Mouse (Mus musculus): ENCODE data around the gene Nphp1. TPM values are rescaled to one million over a fixed set of nuclear protein-coding genes. Genes with fewer than 3 reads are reported as not detected.

The Nphp1 gene
- polyA plus RNA-seq, 1 experiment: 17.5 TPM

DNA sequence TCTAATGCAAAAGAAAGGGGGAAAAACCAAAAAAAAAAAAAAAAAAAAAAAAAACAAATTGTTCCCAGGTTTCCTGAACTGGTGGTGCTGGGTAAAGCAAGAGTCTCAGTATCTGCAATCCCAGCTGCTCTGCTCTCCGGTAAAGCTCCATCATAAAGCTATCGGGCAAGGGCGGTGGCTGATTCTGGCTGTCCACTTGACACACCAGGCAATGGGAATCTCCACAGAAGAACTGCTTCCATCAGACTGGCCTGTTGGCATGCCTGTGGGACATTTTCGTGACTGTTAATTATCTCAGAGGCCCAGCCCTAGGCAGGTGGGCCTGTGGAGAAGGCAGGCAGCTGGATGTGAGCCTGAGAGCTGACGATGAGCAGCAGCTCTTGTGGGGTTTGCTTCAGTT is 10.2 kb downstream of the Nphp1 start:
- no peaks in the 10 kb centered on the region for H3K79me2 ChIP-seq (ENCODE audit: control insufficient read depth, insufficient read depth)
- no peaks in the 10 kb centered on the region for H3K27me3 ChIP-seq (ENCODE audit: control insufficient read depth, insufficient read depth, insufficient read length)
- TF ChIP-seq MYOG (IDR thresholded peaks at IDR 0.05; ENCODE audit: control insufficient read depth in 1 of 3, insufficient read depth in 1 of 3, insufficient read length in 2 of 3, low read depth in 2 of 3) (no peak), MAX (IDR thresholded peaks at IDR 0.05; ENCODE audit: low read depth) (no peak), TCF12 (IDR thresholded peaks at IDR 0.05; ENCODE audit: insufficient read depth, poor library complexity, severe bottlenecking) (no peak), POLR2A (IDR thresholded peaks at IDR 0.05; ENCODE audit: insufficient read length, low read depth) (no peak)
- peaks cover 18% of the 10 kb centered on the region for H3K36me3 ChIP-seq (ENCODE audit: control insufficient read depth, insufficient read depth)
- no peak overlapping the region for H3K4me2 ChIP-seq (ENCODE audit: low read depth)
- no peak overlapping the region for H3ac ChIP-seq (ENCODE audit: control insufficient read depth, insufficient read length)
- H3K4me3 ChIP-seq: no peak overlapping the region

- Histone ChIP-seq H3K79me2 (ENCODE audit: control insufficient read depth, insufficient read depth) (no peaks in the 10 kb centered on the region), H3K4me3 (no peak overlapping the region), H3K27me3 (ENCODE audit: control insufficient read depth, insufficient read depth, insufficient read length) (no peaks in the 10 kb centered on the region), H3ac (ENCODE audit: control insufficient read depth, insufficient read length) (no peak overlapping the region), H3K36me3 (ENCODE audit: control insufficient read depth, insufficient read depth) (peaks cover 18% of the 10 kb centered on the region), H3K4me2 (ENCODE audit: low read depth) (no peak overlapping the region)
- TF ChIP-seq USF1 (IDR thresholded peaks at IDR 0.05; ENCODE audit: low read depth) (no peak), SRF (IDR thresholded peaks at IDR 0.05; ENCODE audit: control insufficient read depth, insufficient read length, low read depth) (no peak)
Measured at GRCm38 (mm10) chr2:127775013-127775412, 13.7 kb downstream of the Nphp1 start.

GRCm38 (mm10) chr2:127774578-127774941 is 14.1 kb downstream of the Nphp1 start:
- Histone ChIP-seq H3ac (ENCODE audit: control insufficient read depth, insufficient read length) (no peak overlapping the region), H3K4me2 (ENCODE audit: low read depth) (no peak overlapping the region), H3K36me3 (ENCODE audit: control insufficient read depth, insufficient read depth) (peaks cover 18% of the 10 kb centered on the region), H3K79me2 (ENCODE audit: control insufficient read depth, insufficient read depth) (no peaks in the 10 kb centered on the region), H3K4me3 (no peak overlapping the region), H3K27me3 (ENCODE audit: control insufficient read depth, insufficient read depth, insufficient read length) (no peaks in the 10 kb centered on the region)
- TF ChIP-seq MYOD1 (IDR thresholded peaks at IDR 0.05; ENCODE audit: control insufficient read depth in 1 of 3, insufficient read length in 2 of 3, low read depth in 2 of 3) (no peak), USF1 (IDR thresholded peaks at IDR 0.05; ENCODE audit: low read depth) (no peak), MAX (IDR thresholded peaks at IDR 0.05; ENCODE audit: low read depth) (no peak), E2F4 (IDR thresholded peaks at IDR 0.05; ENCODE audit: insufficient read depth) (no peak), REST (IDR thresholded peaks at IDR 0.05; ENCODE audit: insufficient read depth, insufficient read length) (no peak), CEBPB (IDR thresholded peaks at IDR 0.05; ENCODE audit: insufficient read depth, poor library complexity, severe bottlenecking) (no peak)

DNA sequence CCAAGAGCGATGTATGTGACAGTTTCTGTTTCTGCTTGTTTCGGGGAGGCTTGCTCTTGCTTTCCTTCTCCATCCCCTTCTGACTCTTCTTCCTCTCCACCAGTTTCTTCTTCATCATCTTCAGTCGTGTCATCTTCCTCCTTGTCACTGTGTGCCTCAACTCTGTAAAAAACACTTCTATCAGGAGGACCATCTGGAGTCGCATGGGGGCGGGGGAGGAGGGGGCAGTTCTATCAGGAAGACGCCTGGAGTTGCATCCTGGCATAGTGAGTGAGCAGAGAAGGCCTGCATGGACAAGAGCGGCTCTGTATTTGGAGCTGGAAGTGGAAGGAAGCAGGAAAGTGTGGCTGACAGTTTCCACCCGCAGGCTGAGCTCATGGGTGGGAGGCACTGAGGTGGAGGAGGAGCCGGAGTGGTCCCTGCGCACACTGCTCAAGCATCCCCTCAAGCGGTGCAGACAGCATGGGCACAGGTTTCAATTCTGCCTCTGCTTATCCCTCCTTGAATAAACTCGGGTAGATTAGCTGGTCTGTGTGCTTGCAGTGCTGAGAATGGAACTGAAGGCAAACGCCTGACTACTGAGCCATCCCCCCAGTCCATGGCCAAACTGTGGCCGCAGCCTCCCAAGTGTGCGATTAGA is 14.6 kb downstream of the Nphp1 start:
- Histone ChIP-seq H3K4me2 (ENCODE audit: low read depth) (no peak overlapping the region), H3K36me3 (ENCODE audit: control insufficient read depth, insufficient read depth) (peaks cover 18% of the 10 kb centered on the region)

DNA sequence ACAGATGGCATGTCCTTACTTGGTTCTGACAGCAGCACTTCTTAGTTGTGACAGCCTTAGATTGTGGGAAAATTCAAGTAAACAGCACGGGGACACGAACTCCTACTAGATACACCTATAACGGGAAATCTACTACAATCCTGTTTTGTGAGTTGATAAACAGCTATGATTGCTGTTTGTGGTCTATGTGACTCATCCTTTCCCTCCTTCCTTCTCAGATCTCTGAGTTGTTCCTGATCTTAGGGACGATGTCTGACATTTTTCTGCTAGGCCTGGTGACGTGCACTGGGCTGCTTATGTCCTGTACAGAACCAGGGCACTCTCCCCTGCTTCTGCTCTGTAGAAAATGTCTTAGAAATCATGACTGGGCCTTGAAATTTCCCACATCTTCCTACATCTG is 27.1 kb downstream of the Nphp1 start:
- H3K4me2 ChIP-seq (ENCODE audit: low read depth): no peak overlapping the region
- H3K27me3 ChIP-seq (ENCODE audit: control insufficient read depth, insufficient read depth, insufficient read length): no peaks in the 10 kb centered on the region
- peaks cover 25% of the 10 kb centered on the region for H3K36me3 ChIP-seq (ENCODE audit: control insufficient read depth, insufficient read depth)
- no peaks in the 10 kb centered on the region for H3K79me2 ChIP-seq (ENCODE audit: control insufficient read depth, insufficient read depth)
- H3K4me3 ChIP-seq: no peak overlapping the region
- no peak overlapping the region for H3ac ChIP-seq (ENCODE audit: control insufficient read depth, insufficient read length)
- TF ChIP-seq REST (IDR thresholded peaks at IDR 0.05; ENCODE audit: insufficient read depth, insufficient read length): no peak
- no peak for TF ChIP-seq CEBPB (IDR thresholded peaks at IDR 0.05; ENCODE audit: insufficient read depth, poor library complexity, severe bottlenecking)

More for the DNA sequence above, 14.6 kb downstream of the Nphp1 start:
- Histone ChIP-seq H3K27me3 (ENCODE audit: control insufficient read depth, insufficient read depth, insufficient read length) (no peaks in the 10 kb centered on the region), H3K79me2 (ENCODE audit: control insufficient read depth, insufficient read depth) (no peaks in the 10 kb centered on the region), H3ac (ENCODE audit: control insufficient read depth, insufficient read length) (no peak overlapping the region), H3K4me3 (no peak overlapping the region)
- TF ChIP-seq TCF3 (IDR thresholded peaks at IDR 0.05; ENCODE audit: insufficient read length, low read depth) (no peak), MYOD1 (IDR thresholded peaks at IDR 0.05; ENCODE audit: control insufficient read depth in 1 of 3, insufficient read length in 2 of 3, low read depth in 2 of 3) (no peak), USF1 (IDR thresholded peaks at IDR 0.05; ENCODE audit: low read depth) (no peak), MAX (IDR thresholded peaks at IDR 0.05; ENCODE audit: low read depth) (no peak), POLR2AphosphoS2 (IDR thresholded peaks at IDR 0.05; ENCODE audit: insufficient read length, low read depth) (no peak), MYOG (IDR thresholded peaks at IDR 0.05; ENCODE audit: control insufficient read depth in 1 of 3, insufficient read depth in 1 of 3, insufficient read length in 2 of 3, low read depth in 2 of 3) (no peak), REST (IDR thresholded peaks at IDR 0.05; ENCODE audit: insufficient read depth, insufficient read length) (no peak), TCF12 (IDR thresholded peaks at IDR 0.05; ENCODE audit: insufficient read depth, poor library complexity, severe bottlenecking) (no peak), CEBPB (IDR thresholded peaks at IDR 0.05; ENCODE audit: insufficient read depth, poor library complexity, severe bottlenecking) (no peak), POLR2A (IDR thresholded peaks at IDR 0.05; ENCODE audit: insufficient read length, low read depth) (no peak), SRF (IDR thresholded peaks at IDR 0.05; ENCODE audit: control insufficient read depth, insufficient read length, low read depth) (no peak), E2F4 (IDR thresholded peaks at IDR 0.05; ENCODE audit: insufficient read depth) (no peak)

All from myocyte (in vitro differentiated cells).